Mouse (Mus musculus) left cerebral cortex, postnatal 36 days (tissue): Measurements from ENCODE around the gene Rtcb. TPM values are rescaled to one million over a fixed set of nuclear protein-coding genes. Genes with fewer than 3 reads are reported as not detected.

Experiments used
- DNase-seq, 2 experiments: peaks; one replicate each; pipeline ENCODE4 v3.0.0; 2021 to 2022; ENCODE audit warnings: low spot score in 2 of 2, mixed read lengths in 1 of 2
- intact Hi-C: fragments of 180-260 bp; cut with DNase I; formaldehyde crosslinking; loops from one replicate; pipeline ENCODE4 v1.15.1; 2025
- total RNA-seq, 2 experiments: library from RNA; stranded (reverse); gene quantifications; 2 replicates each; pipeline ENCODE4 v1.2.3; 2021

Gene Rtcb
- total RNA-seq, 2 experiments from 2014 or later: 97.6 to 107 TPM

DNA sequence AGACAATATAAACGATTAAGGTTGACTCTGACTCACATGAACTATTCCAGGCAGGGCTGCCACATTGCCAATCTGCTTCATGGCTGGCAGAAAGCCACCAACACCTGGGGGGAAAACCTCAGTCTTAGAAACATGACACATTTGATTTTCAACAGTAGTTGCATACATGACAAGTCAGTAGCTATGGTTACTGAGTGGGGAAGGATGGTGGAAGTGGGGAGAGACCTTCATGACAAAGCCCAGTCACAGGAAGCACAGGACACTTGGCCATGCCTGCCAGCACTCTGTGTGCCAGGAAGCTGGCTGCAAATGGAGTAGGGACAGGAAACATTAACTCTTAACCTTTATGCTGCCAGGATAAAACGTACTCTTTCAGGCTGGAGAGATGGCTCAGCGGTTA is 4.2 kb downstream of the Rtcb start:
- intact Hi-C loops: loop anchor here (10.0 kb wide), 1 partner anchor 751 kb away; the partner anchor contains the start of genes Hsp90b1 and Ttc41
- DNase-seq: no peak

DNA sequence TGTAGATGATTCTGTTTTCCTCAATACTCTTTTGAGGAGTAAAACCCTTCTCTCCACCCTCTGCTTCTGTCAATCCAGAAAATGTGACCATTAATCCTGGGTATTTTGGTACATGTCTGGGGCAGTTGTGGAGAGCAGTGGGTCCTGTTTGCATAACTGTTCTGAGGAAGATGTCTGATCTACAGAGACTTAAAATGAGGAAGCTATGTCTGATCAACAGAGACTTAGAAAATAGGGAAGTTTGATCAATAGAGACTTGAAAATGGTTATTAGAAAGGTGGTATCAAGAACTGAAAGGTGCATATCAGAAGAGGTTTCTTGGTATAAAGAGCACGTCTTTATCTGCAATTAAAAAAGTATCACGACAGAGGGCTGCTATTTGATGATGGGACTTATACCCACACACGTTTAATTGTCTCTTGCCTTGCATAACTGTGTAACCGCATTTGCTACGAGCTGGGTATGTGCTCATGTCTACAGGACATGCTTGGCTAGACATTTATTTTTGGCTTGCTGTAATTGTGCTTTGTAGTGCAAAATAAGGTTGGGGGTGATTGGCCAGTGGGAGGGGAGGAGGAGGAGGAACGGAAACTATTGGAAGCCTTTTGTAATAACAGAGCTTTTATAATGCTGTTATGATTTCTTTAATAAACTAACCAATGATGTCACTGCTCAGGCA is 5.7 kb downstream of the Rtcb start:
- DNase-seq: no peak
- intact Hi-C loops: loop anchor here (10.0 kb wide), 1 partner anchor 753 kb away; the partner anchor contains the start of genes Hsp90b1 and Ttc41

DNA sequence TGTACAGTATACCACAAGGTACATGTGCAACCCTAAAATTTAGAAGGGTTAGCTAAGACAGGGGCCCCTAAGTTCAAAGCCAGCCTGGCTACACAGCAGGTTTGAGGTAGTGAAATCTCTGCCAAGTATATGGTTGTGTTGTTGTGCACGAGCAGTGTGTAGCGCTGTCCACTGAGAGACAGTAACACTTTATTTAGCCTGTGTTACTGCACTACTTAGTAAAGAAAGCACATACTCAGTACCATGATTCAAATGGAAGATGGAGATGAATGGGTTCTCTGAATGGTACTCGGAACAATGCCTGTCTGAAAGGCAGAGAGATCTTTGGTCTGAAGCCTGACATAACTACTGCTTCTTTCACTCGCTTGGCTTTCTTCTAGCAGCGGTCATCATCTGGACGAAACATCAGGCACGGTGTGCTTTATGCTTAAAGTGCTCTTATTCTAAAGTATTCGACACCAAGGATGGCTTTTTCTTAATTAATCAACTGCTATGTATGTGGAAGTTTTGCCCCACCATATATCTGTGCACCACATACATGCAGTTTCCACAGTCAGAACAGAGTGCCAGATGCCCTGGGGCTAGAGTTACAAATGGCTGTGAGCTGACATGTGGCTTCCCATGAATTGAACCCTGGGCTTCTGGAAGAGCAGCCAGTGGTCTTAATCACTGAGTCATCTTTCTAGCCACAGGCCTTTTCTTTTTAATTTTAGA is 9.0 kb downstream of the Rtcb start:
- intact Hi-C loops: no loop called here

DNA sequence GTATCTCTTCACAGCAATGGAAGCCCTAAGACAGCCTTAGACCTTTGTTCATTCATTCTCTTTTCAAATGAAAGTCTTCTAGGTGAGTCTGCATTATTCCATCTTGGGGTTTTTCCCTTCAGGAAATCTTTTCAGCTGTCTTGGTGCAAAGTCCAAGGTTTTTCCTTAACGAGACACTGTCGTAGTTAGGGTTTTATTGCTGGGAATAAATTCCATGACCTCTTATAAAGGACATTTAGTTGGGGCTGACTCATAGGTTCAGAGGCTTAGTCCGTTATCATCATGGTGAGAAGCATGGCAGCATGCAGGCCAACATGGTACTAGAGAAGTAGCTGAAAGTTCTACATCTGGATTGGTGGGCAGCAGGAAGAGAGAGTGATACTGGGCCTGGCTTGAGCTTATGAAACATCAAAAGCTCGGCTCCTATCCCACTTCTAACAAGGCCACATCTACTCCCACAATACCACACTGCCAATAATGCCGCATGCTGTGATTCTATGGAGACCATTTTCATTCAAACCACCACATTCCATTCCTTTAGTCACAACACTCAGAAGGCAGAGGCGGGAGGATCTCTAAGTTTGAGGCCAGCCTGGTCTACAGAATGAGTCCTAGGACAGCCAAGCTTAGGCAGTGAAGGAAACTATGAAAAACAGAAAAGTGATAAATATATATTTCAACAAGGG is 21.2 kb downstream of the Rtcb start:
- no peak for DNase-seq
- intact Hi-C loops: no loop called here

More for the DNA sequence above, 9.0 kb downstream of the Rtcb start:
- no peak for DNase-seq

DNA sequence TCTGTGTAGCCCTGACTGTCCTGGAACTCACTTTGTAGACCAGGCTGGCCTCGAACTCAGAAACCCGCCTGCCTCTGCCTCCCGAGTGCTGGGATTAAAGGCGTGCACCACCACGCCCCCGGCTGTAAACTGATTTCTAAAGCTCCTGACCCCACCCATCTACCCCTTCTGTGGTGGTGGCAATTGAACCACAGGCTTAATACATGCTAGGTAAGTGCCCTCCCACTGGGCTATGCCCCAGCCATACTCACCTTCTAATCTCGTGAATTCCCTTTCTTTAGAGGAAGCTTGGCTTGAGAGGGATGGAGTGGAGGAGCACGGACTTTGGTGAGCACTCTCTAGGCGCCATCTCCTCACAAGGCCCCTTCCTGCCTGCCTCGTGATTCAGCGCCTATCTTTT is 27.7 kb downstream of the Rtcb start:
- intact Hi-C loops: no loop called here
- no peak for DNase-seq

DNA sequence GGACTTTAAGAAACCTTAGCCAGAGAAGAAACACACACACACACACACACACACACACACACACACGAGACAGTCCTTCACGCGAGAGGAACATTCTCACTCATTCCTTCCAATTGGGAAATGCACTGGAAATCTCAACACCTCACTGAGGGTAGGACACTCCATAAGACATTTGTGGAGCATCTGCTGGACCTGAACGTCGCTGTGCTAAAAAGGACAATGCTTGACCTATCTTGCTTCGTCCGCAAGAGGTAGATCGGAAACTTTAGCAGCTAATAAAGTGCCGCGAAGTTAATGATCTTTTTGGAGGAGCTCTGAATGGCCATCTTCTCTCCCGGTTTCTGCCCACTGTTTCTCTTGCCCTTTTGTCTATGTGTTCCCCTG is 28.4 kb downstream of the Rtcb start:
- intact Hi-C loops: no loop called here

DNA sequence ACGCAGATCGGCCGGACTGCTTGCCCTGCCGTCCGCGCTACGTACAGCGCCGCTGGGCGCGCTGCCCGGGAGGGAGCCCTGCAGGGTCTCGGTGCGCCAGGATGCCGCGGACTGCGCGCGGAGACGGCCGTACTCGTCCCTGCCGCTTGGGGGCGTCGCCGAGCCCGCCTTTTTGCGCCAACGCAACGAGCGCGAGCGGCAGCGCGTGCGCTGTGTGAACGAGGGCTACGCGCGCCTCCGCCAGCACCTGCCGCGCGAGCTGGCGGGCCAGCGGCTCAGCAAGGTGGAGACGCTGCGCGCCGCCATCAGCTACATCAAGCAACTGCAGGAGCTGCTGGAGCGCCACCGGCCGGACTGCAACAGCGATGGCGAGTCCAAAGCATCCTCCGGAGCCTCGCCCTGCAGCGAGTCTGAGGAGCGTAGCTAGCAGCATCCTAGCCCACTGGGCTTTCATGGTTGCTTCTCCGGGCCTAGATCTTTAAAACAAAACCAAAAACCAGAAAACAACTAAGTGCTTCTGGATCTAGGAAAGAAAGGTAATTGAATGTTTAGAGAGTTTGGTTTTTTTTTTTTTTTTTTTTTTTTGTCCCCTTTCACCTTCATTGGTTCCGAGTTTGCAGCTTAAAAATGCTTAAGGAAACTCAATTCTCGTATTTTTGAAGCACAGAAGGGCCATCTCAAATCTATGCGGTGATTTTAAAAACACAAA is 29.0 kb downstream of the Rtcb start:
- DNase-seq: peak; percentile 77 to 85
- intact Hi-C loops: no loop called here

More for the DNA sequence above, 28.4 kb downstream of the Rtcb start:
- no peak for DNase-seq

DNA sequence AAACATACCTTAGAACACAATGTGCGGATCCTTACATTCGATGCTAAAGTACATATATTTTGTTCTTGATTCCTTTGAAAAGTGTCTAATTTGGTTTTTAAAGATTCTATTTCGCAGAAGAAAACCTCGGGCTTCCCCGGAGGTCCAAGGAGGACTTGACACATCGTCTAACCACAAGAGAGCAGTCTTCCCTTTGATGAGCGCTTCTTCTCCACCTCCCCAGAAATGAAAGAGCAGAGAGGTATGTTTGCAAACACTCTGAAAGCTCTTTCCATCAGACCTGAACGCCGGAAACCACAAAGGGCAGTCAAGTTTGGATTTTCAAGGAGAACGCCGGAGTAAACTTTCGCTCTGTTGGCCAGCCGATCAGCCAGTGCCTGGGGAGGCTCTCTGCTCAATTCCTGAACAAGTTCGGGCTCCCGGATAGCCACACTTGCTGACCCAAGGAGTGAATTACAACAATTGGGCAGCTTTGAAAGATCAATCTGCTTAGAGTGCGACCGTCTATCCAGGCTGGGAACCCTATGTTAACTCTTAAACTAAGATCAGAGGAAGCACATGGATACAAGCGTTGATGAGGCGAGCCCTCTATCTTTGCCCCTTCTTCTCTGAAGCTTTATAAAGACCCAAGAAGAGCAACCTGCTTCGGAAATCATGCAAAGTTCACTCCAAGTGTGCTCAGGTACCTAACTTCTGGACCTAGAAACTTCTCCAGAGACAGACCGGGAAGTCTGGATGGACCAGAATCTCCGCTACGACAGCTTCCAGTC is 29.8 kb downstream of the Rtcb start, which contains the start of gene Ascl4:
TSS of gene Ascl4 (plus strand) at position 6 of the 770 bp plus-strand sequence.
- intact Hi-C loops: no loop called here
- peak in 1 of 2 experiments; percentile 6 for DNase-seq

DNA sequence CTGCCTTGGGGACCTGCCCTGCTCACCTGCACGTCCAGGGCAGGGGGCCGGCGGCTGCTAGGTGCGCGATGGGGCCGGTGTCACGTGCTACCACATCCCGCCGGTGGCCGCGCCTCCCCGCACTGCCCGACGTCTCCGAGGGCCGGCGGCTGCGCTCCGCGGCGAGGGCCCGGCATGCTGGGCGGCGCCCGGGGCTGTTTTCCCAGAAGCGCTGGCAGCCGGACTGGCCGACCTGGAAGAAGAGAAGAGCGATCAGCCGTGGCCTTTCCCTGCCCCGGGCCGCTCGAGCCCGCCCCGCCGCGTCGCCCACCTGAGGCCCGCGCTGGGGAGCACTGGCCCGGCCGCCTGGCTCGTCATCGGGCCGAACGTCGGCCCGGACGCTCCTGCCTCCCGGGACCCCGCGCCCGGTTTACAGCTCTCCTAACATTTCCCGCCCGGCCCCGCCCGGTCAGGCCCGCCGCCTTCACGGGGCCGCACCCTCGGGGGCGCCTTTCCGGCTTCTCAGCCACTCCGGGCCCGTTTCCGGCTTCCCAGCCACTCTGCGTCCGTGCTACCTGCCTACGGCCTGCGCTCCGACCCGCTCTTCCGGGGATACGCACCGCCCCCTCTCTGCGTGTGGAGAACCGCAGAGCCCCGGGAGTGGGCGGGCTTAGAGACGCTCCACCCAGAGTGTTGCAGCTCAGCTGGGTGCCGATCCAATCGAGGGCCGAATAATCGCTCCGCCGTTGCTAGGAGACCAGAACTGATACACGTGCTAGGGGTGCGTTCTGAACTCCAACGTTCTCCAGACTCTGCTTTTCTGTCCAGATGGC is 40.9 kb downstream of the Rtcb start, which contains the start of gene Prdm4:
TSS of gene Prdm4 (minus strand) at position 645 of the 812 bp plus-strand sequence.
- DNase-seq: peak; percentile 94 to 96
- intact Hi-C loops: no loop called here

Other genes starting within 250 kb of the Rtcb start
- gene Pwp1, start 128.3 kb downstream of the Rtcb start, total RNA-seq: 10 to 100 TPM; 18.0 to 18.8 TPM
- gene Prdm4, start 40.7 kb downstream of the Rtcb start, total RNA-seq: 10 to 100 TPM; 24.0 to 27.0 TPM
- gene Ascl4, start 30.1 kb downstream of the Rtcb start, total RNA-seq: under 1 TPM in 1 of 2 experiments, not detected in 1; 0.32 TPM
- under 1 TPM; 0.14 to 0.15 TPM for gene Bpifc, start 54.1 kb upstream of the Rtcb start, total RNA-seq
- gene Fbxo7, start 64.1 kb upstream of the Rtcb start, total RNA-seq: 10 to 100 TPM; 25.5 to 29.0 TPM